Mouse (Mus musculus) cortical plate, adult 2 months (tissue): ENCODE data around the gene Cmya5.

ENCODE experiments used
- CTCF ChIP-seq: fragments of 200-500 bp; IDR thresholded peaks from 2 replicates; pipeline ENCODE4 v1.5.1; 2011; ENCODE audit warnings: mild to moderate bottlenecking, control low read depth, low read length; ENCODE audit not compliant: insufficient read depth; ENCODE audit errors: extremely low read depth
- POLR2A ChIP-seq: fragments of 200-500 bp; IDR thresholded peaks from 2 replicates; pipeline ENCODE4 v1.6.1; 2011; ENCODE audit warnings: mild to moderate bottlenecking, low read length, control low read depth; ENCODE audit not compliant: insufficient read depth; ENCODE audit errors: extremely low read depth

DNA sequence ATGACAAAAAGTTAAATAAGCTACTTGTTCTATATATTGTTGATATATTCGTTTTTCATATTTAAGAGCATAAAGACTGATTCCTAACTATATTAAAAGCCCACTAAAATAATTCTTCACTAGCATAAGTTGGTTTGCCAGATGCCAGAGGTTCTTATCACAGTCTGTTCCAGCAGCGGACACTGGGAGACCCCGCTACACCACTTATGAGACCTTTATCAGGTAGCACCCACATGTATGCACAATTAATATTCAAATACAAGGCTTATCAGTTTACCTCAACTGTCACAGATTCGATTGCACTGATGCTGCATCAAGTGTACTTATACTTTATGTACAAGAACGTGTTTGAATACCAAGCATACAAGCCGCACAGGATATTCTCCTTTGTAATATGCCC is 13.7 kb upstream of the Cmya5 start:
- TF ChIP-seq CTCF (no peak), POLR2A (no peak)
